Mouse (Mus musculus) limb, embryonic 10.5 days (tissue): Measurements from ENCODE around the gene Nisch. TPM values are rescaled to one million over a fixed set of nuclear protein-coding genes. Genes with fewer than 3 reads are reported as not detected.
A peak's percentile ranks its signal among the peaks of the same experiment; 100 is the strongest.

Source experiments
- DNase-seq: peaks from one replicate; pipeline ENCODE4 v3.0.0-alpha.2; 2017; ENCODE audit warnings: low spot score
- H3K27ac ChIP-seq: fragments of 300-500 bp; sonication (generic); 2 replicates; pipeline ENCODE4 v1.5.1; 2016; ENCODE audit warnings: mild to moderate bottlenecking
- H3K27me3 ChIP-seq: fragments of 300-500 bp; sonication (generic); 2 replicates; pipeline ENCODE4 v1.6.1; 2016; ENCODE audit warnings: low read depth, mild to moderate bottlenecking; ENCODE audit not compliant: poor library complexity, severe bottlenecking
- H3K36me3 ChIP-seq: fragments of 300-500 bp; sonication (generic); 2 replicates; pipeline ENCODE4 v1.6.1; 2016; ENCODE audit warnings: mild to moderate bottlenecking, moderate library complexity
- H3K4me1 ChIP-seq: fragments of 300-500 bp; sonication (generic); 2 replicates; pipeline ENCODE4 v1.6.1; 2016
- H3K4me3 ChIP-seq: fragments of 300-500 bp; sonication (generic); 2 replicates; pipeline ENCODE4 v1.5.1; 2016; ENCODE audit warnings: mild to moderate bottlenecking, moderate library complexity
- H3K9me3 ChIP-seq: fragments of 300-500 bp; sonication (generic); replicated peaks from 2 replicates; pipeline ENCODE4 v1.6.1; 2016; ENCODE audit warnings: mild to moderate bottlenecking
- WGBS: fragments of 180-500 bp; shearing (Covaris S2); methylation state at CpG from one replicate; pipeline ENCODE4 v1.1.7; 2016; 5-methylcytosine and 5-hydroxymethylcytosine counted together
- polyA plus RNA-seq: library from polyadenylated mRNA; unstranded; fragments of >200 nt; fragmentation: Nextera tagmentation; extraction: Ambion mirVana; gene quantifications from 2 replicates; pipeline ENCODE4 v1.2.1, GENCODE M21; 2016

Nisch gene
- polyA plus RNA-seq, 1 experiment from 2014 or later = 543 TPM

GRCm38 (mm10) chr14:31136411-31137280 lies 80.1 kb downstream of the Nisch start:
- Histone ChIP-seq H3K27me3 (no peaks in the 10 kb centered on the region), H3K4me3 (no peak overlapping the region), H3K36me3 (peaks cover 93% of the 10 kb centered on the region), H3K9me3 (no peaks in the 10 kb centered on the region), H3K27ac (no peak overlapping the region), H3K4me1 (peaks cover 25% of the 10 kb centered on the region)
- DNase-seq = no peak
- WGBS = 94% methylated on average over 26 of the region's 26 CpGs

GRCm38 (mm10) chr14:31135495-31136410 lies 81.0 kb downstream of the Nisch start:
- H3K27ac ChIP-seq = no peak overlapping the region
- H3K9me3 ChIP-seq = no peaks in the 10 kb centered on the region
- DNase-seq = peak; percentile 31
- no peak overlapping the region for H3K4me3 ChIP-seq
- H3K27me3 ChIP-seq = no peaks in the 10 kb centered on the region
- peaks cover 30% of the 10 kb centered on the region for H3K4me1 ChIP-seq
- peaks cover 84% of the 10 kb centered on the region for H3K36me3 ChIP-seq
- 93% methylated on average over 34 of the region's 34 CpGs for WGBS

DNA sequence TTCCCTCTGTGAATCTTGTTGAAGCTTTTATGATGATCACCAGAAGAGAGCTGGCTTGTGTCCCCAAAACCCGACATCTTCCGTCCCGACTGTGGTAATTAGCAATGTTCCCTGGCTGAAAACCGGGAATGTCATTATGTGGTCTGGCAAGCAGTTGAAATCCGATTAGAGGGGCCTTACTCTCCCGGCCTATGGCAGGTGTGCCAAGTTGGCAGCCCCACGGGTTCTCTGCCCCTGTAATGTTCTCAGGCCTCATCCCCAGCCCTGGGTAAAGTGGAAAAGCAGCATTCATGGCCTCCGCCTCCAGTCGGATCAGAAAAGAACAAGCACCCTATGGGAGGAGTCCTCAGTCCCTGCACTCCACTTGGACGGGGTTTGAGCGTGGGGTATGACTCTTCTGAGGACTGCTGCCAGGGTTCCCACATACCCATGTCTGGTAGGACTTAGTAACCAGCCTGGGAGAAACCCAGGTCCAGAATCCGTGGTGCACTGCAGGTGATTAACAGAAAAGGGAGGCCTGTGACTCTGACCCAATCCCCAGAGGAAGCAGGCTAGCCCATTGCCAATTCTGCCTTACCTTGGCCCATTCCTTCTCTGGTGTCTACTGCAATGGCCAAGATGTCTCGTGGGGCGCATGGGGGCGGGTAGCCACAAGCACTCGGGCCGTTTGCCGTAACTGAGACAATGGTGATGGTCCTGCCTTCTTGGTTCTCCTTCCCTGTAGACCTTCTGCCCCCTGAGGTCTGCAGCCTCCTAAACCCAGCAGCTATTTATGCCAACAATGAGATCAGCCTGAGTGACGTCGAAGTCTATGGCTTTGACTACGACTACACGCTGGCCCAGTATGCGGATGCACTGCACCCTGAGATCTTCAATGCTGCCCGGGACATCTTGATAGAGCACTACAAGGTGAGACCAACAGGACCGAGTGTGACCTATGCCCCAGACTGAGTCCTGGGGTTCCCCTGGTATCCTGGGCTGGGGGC lies 82.4 kb downstream of the Nisch start:
- Histone ChIP-seq H3K27ac (no peak overlapping the region), H3K27me3 (no peaks in the 10 kb centered on the region), H3K4me3 (no peak overlapping the region), H3K36me3 (peaks cover 69% of the 10 kb centered on the region), H3K4me1 (peaks cover 42% of the 10 kb centered on the region), H3K9me3 (no peaks in the 10 kb centered on the region)
- WGBS = 94% methylated on average over 25 of the region's 25 CpGs
- DNase-seq = no peak

DNA sequence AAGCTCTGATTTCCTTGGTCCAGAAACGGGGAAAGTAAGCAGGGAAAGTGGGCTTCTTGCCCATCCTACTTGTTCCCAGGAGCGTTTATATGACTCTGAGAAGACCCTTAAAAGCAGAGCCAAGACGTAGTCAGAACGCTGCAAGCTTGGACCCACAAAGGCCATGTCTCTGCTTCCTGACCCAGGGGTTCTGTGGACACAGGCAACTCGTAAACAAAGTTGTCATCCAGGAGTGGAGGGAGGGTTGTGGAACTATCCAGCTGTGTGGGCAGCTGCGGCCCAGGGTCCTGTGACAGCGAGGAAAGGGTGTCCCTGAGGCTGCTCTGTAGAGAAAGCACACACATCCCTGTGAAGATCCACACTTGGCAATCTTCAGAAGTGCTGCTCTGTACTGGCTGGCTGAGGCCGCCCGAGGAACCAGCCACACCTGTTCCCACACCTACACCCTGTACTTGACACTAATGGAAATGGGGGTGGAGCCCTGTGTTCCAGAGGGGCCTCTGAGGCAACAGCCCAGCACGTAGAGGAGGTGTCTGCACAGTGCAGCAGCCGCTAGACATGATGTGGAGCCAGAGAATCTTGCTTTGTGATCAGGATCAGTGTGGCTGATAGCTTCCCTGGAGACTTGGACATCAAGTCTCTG lies 83.6 kb downstream of the Nisch start:
- H3K27ac ChIP-seq = 0 out of 2 replicates have a peak overlapping the region, but pooled peaks have one; percentile 28
- no peaks in the 10 kb centered on the region for H3K9me3 ChIP-seq
- H3K4me3 ChIP-seq = peak overlapping the region; percentile 100
- H3K27me3 ChIP-seq = no peaks in the 10 kb centered on the region
- 74% methylated on average over 11 of the region's 11 CpGs for WGBS
- peaks cover 58% of the 10 kb centered on the region for H3K36me3 ChIP-seq
- peaks cover 43% of the 10 kb centered on the region for H3K4me1 ChIP-seq
- no peak for DNase-seq

- peaks cover 45% of the 10 kb centered on the region for H3K4me1 ChIP-seq
- WGBS = 84% methylated on average over 7 of the region's 7 CpGs
- no peaks in the 10 kb centered on the region for H3K9me3 ChIP-seq
- peaks cover 52% of the 10 kb centered on the region for H3K36me3 ChIP-seq
- peak overlapping the region; percentile 98; the same call in 1 of the 2 replicates for H3K27ac ChIP-seq
- DNase-seq = no peak
- H3K27me3 ChIP-seq = no peaks in the 10 kb centered on the region
- H3K4me3 ChIP-seq = peak overlapping the region; percentile 100
These were observed 84.2 kb downstream of the Nisch start for GRCm38 (mm10) chr14:31132491-31132975.

GRCm38 (mm10) chr14:31132031-31132430 lies 84.7 kb downstream of the Nisch start:
- peak; percentile 51 for DNase-seq
- H3K27me3 ChIP-seq = no peaks in the 10 kb centered on the region
- H3K9me3 ChIP-seq = no peaks in the 10 kb centered on the region
- WGBS = 12% methylated on average over 6 of the region's 6 CpGs
- peaks cover 50% of the 10 kb centered on the region for H3K36me3 ChIP-seq
- H3K4me3 ChIP-seq = peak overlapping the region; percentile 100
- H3K27ac ChIP-seq = peak overlapping the region; percentile 98
- H3K4me1 ChIP-seq = peaks cover 50% of the 10 kb centered on the region

DNA sequence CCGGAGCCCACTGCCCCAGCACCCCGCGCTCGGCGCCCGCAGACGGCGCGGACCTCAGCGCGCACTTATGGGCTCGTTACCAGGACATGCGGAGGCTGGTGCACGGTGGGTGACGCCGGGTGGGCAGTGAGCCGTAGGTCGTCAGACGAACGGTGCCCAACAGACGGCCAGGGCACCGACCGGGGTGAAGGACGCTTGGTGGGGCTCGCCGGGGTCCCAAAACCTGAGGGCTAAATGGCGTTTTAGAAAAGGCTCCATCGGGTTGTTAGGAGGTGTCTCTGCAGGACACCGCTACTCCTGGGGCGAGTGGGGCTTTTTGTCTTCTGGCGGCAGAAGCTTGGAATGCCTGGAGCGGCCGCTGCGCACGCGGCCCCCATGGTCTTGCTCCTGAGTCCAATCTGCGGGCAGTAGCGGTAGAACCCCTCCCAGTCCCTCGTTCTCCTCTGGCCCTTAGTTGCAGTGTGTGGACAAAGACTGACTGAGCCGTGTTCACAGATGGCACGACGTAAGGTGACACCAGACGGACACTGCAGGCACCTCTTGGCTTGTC lies 85.4 kb downstream of the Nisch start:
- Histone ChIP-seq H3K27me3 (no peaks in the 10 kb centered on the region), H3K4me1 (peaks cover 55% of the 10 kb centered on the region), H3K36me3 (peaks cover 50% of the 10 kb centered on the region), H3K4me3 (peak overlapping the region; percentile 100), H3K27ac (peak overlapping the region; percentile 98), H3K9me3 (no peaks in the 10 kb centered on the region)
- 0% methylated on average over 43 of the region's 43 CpGs for WGBS
- peak; percentile 66 for DNase-seq

- Histone ChIP-seq H3K36me3 (peaks cover 49% of the 10 kb centered on the region), H3K27me3 (no peaks in the 10 kb centered on the region), H3K9me3 (no peaks in the 10 kb centered on the region), H3K27ac (peak within 1 kb of the TSS; percentile 98), H3K4me1 (peaks cover 59% of the 10 kb centered on the region), H3K4me3 (peak within 1 kb of the TSS; percentile 100)
- DNase-seq = peak; percentile 95
- WGBS = 6% methylated on average over 62 of the region's 63 CpGs
These were observed 86.2 kb downstream of the Nisch start, which contains the start of gene Nt5dc2 for GRCm38 (mm10) chr14:31130236-31131220. Gene Nt5dc2 (plus strand): TSS chr14:31131053.

DNA sequence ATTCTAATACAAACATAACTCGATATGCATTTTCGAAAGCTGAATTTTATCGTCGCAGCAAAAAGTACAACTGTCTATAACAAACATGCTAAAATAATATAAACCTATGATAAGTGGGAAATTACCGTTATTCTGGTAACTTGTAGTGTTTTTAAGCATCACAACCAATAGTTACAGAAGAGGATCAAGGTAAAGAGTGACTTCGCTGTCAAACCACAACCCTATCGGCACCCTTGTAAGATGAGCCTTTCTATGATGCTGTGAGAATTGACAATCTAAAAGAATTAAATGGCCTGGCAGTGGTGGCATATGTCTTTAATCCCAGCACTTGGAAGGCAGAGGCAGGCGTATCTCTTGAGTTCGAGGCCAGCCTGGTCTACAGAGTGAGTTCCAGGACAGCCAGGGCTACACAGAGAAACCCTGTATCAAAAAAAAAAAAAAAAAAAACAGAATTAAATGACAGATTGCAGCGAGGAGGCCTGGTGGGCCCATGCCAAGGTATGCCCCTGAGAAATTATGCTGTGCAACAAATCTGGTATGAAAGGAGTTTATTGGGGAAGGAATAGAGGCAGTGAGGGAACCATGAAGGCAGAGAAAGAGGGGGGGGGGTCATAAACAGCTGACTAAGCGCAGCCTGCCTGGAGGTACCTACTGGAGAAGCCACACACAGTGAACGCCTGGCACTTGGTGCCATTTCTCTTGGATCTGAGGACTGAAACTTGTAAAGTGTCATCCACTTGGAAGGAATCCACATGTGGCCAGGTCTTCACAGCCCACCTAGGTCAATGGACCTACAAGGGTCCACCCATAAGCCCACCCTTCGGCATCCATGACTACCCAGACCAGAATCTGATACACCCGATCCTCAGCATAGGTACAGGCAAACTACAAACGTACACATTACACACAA lies 87.2 kb downstream of the Nisch start:
- Histone ChIP-seq H3K27ac (peak overlapping the region; percentile 98), H3K9me3 (no peaks in the 10 kb centered on the region), H3K27me3 (no peaks in the 10 kb centered on the region), H3K4me1 (peaks cover 69% of the 10 kb centered on the region), H3K36me3 (peaks cover 43% of the 10 kb centered on the region), H3K4me3 (peak overlapping the region; percentile 100)
- no peak for DNase-seq
- 71% methylated on average over 15 of the region's 15 CpGs for WGBS

- under 1% methylated on average over 33 of the region's 33 CpGs for WGBS
- no peaks in the 10 kb centered on the region for H3K27me3 ChIP-seq
- H3K27ac ChIP-seq = peak within 1 kb of the TSS; percentile 98
- H3K9me3 ChIP-seq = no peaks in the 10 kb centered on the region
- peaks cover 43% of the 10 kb centered on the region for H3K36me3 ChIP-seq
- DNase-seq = peak; percentile 98
- peak within 1 kb of the TSS; percentile 78 for H3K4me3 ChIP-seq
- H3K4me1 ChIP-seq = peaks cover 66% of the 10 kb centered on the region
These were observed 87.9 kb downstream of the Nisch start, which contains the start of gene Smim4 for GRCm38 (mm10) chr14:31128826-31129219. Gene Smim4 (minus strand): TSS chr14:31128956.
